Mouse (Mus musculus) embryonic facial prominence, embryonic 15.5 days (tissue): ENCODE measurements around the gene Astn1. TPM values are rescaled to one million over a fixed set of nuclear protein-coding genes. Genes with fewer than 3 reads are reported as not detected.

ENCODE experiments used
- ATAC-seq: fragments of 200-750 bp; cut with Nextera tagmentation; 2 replicates; pipeline ENCODE4 v1.8.0; 2017; ENCODE audit warnings: low read depth, moderate TSS enrichment; ENCODE audit not compliant: insufficient number of reproducible peaks, low FRiP score, low TSS enrichment
- H3K27ac ChIP-seq: fragments of 300-500 bp; sonication (generic); replicated peaks from 2 replicates; pipeline ENCODE4 v1.5.1; 2015; ENCODE audit warnings: mild to moderate bottlenecking, inconsistent platforms
- H3K27me3 ChIP-seq: fragments of 300-500 bp; sonication (generic); 2 replicates; pipeline ENCODE4 v1.6.1; 2015; ENCODE audit warnings: inconsistent platforms
- H3K36me3 ChIP-seq: fragments of 300-500 bp; sonication (generic); 2 replicates; pipeline ENCODE4 v1.6.1; 2015; ENCODE audit warnings: mild to moderate bottlenecking, inconsistent platforms
- H3K4me1 ChIP-seq: fragments of 300-500 bp; sonication (generic); 2 replicates; pipeline ENCODE4 v1.6.1; 2015; ENCODE audit warnings: inconsistent platforms
- H3K4me2 ChIP-seq: fragments of 300-500 bp; sonication (generic); replicated peaks from 2 replicates; pipeline ENCODE4 v1.6.1; 2015; ENCODE audit warnings: mild to moderate bottlenecking, inconsistent platforms
- H3K4me3 ChIP-seq: fragments of 300-500 bp; sonication (generic); replicated peaks from 2 replicates; pipeline ENCODE4 v1.5.1; 2015; ENCODE audit warnings: mild to moderate bottlenecking, inconsistent platforms
- H3K9ac ChIP-seq: fragments of 300-500 bp; sonication (generic); 2 replicates; pipeline ENCODE4 v1.6.1; 2015; ENCODE audit warnings: inconsistent platforms
- H3K9me3 ChIP-seq: fragments of 300-500 bp; sonication (generic); replicated peaks from 2 replicates; pipeline ENCODE4 v1.6.1; 2016; ENCODE audit warnings: inconsistent platforms
- WGBS: fragments of 180-500 bp; shearing (Covaris S2); methylation state at CpG from one replicate; pipeline ENCODE4 v1.1.7; 2015; 5-methylcytosine and 5-hydroxymethylcytosine counted together
- polyA plus RNA-seq: library from polyadenylated mRNA; unstranded; fragments of >200 nt; fragmentation: Nextera tagmentation; extraction: Ambion mirVana; gene quantifications from 2 replicates; pipeline ENCODE4 v1.2.1, GENCODE M21; 2015

Astn1 gene
- polyA plus RNA-seq, 1 experiment from 2014 or later: 1.7 TPM

DNA sequence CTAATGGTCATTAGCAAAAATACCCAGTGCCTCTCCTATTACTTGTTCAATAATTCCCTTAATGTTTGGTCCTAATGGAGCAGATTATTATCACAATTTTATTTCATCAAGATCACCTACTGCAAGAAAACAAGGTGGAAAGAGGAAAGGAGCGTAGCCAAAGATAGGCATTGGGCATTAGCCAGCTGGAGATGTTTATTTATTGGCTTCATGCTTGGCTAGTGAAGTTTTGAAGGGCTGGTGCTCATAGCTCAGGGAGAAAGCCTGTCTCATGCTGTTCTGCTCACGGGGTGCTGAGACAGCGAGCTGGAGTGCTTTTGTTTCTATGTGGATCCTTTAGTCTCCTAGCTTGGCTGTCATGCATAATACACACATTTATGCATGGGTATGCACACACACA, 131.2 kb downstream of the Astn1 start:
- ATAC-seq: no peak
- no peak overlapping the region for H3K4me3 ChIP-seq

DNA sequence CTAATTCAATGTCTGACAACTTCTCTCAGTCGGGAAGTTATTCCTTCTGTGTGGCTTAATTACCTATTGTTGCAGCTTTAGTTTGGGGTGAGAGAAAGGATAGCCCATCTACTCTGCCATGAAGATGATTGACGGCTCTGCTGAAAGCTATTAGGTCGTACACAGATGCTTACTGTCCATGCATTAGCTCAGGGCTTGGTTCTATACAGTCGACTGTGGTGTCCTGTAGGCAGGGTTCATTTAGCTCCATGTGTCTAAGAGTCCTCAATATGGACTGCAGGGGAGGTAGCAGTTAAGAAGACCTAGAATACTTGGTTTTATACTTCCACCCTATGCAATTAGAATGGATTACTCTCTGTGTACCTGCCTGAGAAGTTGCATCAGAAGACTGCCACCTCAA, 138.1 kb downstream of the Astn1 start:
- Histone ChIP-seq H3K27ac (no peak overlapping the region), H3K36me3 (no peaks in the 10 kb centered on the region), H3K4me1 (no peaks in the 10 kb centered on the region), H3K9me3 (no peaks in the 10 kb centered on the region), H3K27me3 (no peaks in the 10 kb centered on the region), H3K4me3 (no peak overlapping the region), H3K4me2 (no peak overlapping the region), H3K9ac (no peak overlapping the region)
- no peak for ATAC-seq
- WGBS: 64% methylated on average over 4 of the region's 4 CpGs

More for the DNA sequence above, 131.2 kb downstream of the Astn1 start:
- Histone ChIP-seq H3K27ac (no peak overlapping the region), H3K36me3 (no peaks in the 10 kb centered on the region), H3K4me1 (no peaks in the 10 kb centered on the region), H3K9ac (no peak overlapping the region), H3K27me3 (no peaks in the 10 kb centered on the region), H3K9me3 (no peaks in the 10 kb centered on the region), H3K4me2 (no peak overlapping the region)
- WGBS: 74% methylated on average over 3 of the region's 3 CpGs

DNA sequence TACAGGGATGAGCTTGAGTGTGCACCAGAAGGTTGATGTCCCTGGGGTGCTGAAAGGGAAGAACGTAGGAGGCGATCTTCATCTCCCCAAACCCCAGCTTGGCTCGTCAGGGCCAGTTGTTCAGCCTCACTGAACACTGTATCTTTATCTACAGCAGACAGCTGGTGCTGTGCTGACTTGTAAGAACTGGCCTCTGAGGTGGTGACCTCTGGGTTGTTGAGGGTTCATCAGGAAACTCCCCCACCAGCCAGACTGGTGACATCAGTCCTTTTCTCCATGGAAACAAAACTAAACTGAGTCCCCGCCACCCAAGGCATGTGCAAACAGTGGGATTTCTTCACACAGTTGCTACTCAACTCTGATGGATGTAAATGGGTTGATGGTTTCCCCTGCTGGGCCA, 138.9 kb downstream of the Astn1 start:
- H3K9me3 ChIP-seq: no peaks in the 10 kb centered on the region
- 50% methylated on average over 4 of the region's 4 CpGs for WGBS
- H3K4me1 ChIP-seq: no peaks in the 10 kb centered on the region
- H3K9ac ChIP-seq: no peak overlapping the region
- no peak for ATAC-seq
- H3K4me2 ChIP-seq: no peak overlapping the region
- no peak overlapping the region for H3K27ac ChIP-seq
- no peak overlapping the region for H3K4me3 ChIP-seq
- H3K27me3 ChIP-seq: no peaks in the 10 kb centered on the region
- no peaks in the 10 kb centered on the region for H3K36me3 ChIP-seq

DNA sequence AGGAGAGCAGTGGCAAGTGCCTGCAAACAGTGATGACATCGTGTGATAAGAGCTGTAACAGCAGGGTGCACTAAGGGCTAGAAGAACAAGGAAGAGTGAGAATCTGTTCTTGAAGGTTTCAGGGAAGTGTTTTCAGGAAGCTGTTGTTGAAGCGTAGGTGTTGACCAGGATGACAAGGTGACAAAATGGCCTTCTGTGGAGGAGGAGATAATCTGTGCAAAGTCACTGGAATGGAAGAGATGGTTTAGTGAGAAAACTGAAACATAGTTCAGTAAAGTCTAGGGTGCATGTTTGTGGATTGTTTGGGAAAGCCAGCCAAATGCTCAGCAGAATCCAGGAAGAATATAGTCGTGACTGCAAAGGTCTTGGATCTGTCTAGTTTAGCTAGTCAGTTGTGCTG, 145.5 kb downstream of the Astn1 start:
- WGBS: 74% methylated on average over 3 of the region's 3 CpGs
- no peaks in the 10 kb centered on the region for H3K36me3 ChIP-seq
- no peak for ATAC-seq
- H3K9me3 ChIP-seq: no peaks in the 10 kb centered on the region
- no peaks in the 10 kb centered on the region for H3K27me3 ChIP-seq
- H3K9ac ChIP-seq: no peak overlapping the region
- H3K27ac ChIP-seq: no peak overlapping the region
- H3K4me1 ChIP-seq: no peaks in the 10 kb centered on the region
- H3K4me2 ChIP-seq: no peak overlapping the region
- H3K4me3 ChIP-seq: no peak overlapping the region

DNA sequence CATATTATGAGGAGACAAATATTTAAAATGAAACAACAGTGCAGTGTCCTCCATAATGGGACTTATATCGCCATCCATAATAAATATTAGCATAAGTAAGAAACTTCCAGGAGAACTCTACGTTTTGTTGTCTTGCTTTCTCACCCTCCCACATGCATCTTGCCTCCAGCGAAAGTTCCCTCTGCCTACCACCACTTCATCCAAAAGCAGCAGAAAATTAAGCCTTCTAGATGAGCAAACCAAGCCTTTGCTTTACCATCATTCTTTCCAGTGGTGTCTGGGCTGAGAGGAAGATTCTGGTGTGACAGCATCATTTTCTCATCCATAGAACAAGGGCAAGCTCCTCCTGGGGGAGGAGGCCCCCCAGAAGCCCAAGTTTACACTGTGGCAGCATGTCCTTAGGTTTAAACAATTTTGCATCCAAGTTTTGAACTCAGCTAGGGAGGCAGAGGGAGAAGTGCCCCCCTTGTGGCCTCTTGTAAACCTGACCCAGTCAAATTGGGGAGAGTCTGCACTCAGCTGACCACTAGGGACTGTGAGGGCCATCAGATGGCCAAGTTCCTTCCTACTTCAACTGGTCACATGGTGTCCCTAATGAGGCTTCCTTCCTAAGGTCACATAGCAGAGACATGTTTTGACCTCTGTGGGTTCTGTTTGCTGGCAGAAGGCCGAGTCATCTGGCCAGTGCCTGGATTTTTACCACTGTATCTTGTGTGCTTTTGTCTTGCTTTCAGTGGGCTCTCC, 147.2 kb downstream of the Astn1 start:
- no peak overlapping the region for H3K4me3 ChIP-seq
- no peak overlapping the region for H3K4me2 ChIP-seq
- H3K27ac ChIP-seq: no peak overlapping the region
- no peaks in the 10 kb centered on the region for H3K27me3 ChIP-seq
- 78% methylated on average over 4 of the region's 4 CpGs for WGBS
- H3K36me3 ChIP-seq: no peaks in the 10 kb centered on the region
- ATAC-seq: no peak
- no peak overlapping the region for H3K9ac ChIP-seq
- no peaks in the 10 kb centered on the region for H3K9me3 ChIP-seq
- no peaks in the 10 kb centered on the region for H3K4me1 ChIP-seq

DNA sequence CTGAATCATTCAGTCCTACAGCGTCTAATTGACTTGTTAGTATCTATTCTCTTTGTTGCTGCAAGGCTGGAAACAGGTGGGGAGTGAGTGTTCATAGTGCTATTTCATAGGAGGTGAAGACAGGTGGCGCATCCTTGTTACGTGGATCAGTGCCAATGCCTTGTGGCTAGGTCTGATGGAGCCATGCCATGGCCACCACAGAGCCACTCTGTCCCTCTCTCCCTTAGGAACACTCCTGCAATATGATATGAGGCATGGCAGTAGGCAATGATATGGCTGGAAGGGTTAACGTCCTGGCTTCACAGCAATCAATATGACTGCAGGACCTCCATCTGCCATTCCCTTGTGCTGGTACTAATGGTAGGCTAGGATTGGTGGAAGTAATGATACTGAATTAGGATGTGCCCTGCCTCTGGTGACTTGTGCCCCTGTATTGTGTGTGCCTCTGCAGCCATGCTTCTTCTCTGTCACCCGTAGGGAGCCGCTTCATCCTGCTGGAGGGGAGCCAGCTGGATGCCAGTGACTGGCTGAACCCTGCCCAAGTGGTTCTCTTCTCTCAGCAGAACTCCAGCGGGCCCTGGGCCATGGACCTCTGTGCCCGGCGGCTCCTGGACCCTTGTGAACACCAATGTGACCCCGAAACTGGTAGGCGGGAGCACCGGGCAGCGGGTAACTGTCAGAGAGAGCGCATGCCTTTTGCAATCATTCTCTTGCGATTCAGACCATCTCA, 148.6 kb downstream of the Astn1 start:
- peak; percentile 19; the same call in 1 of the 2 replicates for ATAC-seq
- no peaks in the 10 kb centered on the region for H3K36me3 ChIP-seq
- H3K27ac ChIP-seq: no peak overlapping the region
- H3K9me3 ChIP-seq: no peaks in the 10 kb centered on the region
- H3K27me3 ChIP-seq: no peaks in the 10 kb centered on the region
- 92% methylated on average over 15 of the region's 15 CpGs for WGBS
- no peak overlapping the region for H3K4me2 ChIP-seq
- H3K4me3 ChIP-seq: no peak overlapping the region
- no peak overlapping the region for H3K9ac ChIP-seq
- no peaks in the 10 kb centered on the region for H3K4me1 ChIP-seq

DNA sequence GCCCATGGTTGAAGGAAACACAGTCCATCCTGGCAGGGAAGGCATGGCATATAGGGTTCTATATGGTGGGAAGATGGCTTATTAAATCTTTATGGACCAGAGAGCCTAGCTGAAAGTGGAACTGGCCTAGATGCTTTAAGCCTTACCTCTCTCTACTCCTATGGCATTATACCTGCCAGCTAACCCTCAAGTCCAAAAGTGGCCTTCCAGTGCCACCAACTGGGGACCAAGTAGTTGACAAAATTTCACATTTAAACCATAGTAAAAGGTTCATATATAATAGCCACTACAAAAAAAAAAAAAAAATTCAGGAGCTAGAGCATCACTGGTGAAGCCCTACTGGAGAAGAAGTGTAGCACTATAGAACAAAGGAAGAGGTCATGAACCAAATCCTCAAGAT, 150.0 kb downstream of the Astn1 start:
- no peak overlapping the region for H3K27ac ChIP-seq

DNA sequence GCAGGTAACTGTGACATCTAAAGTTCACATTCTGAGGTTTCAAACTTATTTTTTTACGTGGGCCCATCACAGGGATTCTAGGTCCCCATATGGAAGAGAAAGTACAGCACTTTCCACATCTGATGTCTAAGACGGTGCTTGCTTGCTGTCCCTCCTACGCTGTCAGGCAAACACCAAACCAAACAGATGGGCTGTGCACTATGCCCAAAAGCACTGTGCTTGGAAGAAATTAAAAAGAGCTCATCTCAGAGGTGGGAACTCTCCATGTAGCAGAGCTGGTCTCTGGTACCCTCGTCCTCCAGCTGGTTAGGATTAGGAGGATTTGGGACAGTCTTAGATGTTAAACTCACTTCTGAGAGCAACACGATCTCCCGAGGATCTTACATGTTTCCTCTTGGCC, 150.6 kb downstream of the Astn1 start:
- H3K27ac ChIP-seq: no peak overlapping the region
- H3K4me2 ChIP-seq: no peak overlapping the region
- no peak for ATAC-seq
- WGBS: 42% methylated on average over 6 of the region's 6 CpGs
- no peaks in the 10 kb centered on the region for H3K4me1 ChIP-seq
- H3K9me3 ChIP-seq: no peaks in the 10 kb centered on the region
- H3K4me3 ChIP-seq: no peak overlapping the region
- no peak overlapping the region for H3K9ac ChIP-seq
- no peaks in the 10 kb centered on the region for H3K36me3 ChIP-seq
- H3K27me3 ChIP-seq: no peaks in the 10 kb centered on the region

More for the DNA sequence above, 150.0 kb downstream of the Astn1 start:
- Histone ChIP-seq H3K9ac (no peak overlapping the region), H3K4me1 (no peaks in the 10 kb centered on the region), H3K4me2 (no peak overlapping the region), H3K27me3 (no peaks in the 10 kb centered on the region), H3K4me3 (no peak overlapping the region), H3K9me3 (no peaks in the 10 kb centered on the region), H3K36me3 (no peaks in the 10 kb centered on the region)
- no peak for ATAC-seq

DNA sequence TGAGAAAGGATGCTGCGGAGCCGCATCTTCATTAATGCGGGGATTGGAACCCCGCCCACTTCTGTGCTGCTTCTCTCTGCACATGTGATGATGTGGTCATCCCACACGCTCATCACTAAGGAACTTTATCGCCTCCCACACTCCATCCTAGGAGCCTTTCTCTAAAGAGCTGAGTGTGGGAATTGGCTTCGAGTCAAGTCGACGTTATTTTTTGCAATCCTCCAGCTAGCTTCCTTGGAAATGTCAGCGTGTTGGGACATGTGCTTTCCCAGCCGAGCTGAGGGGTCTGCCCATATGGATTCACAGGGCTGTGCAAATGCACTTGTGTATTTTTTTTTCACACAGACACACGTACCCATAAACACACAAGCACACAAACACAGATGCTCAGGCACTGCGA, 151.5 kb downstream of the Astn1 start:
- Histone ChIP-seq H3K4me2 (no peak overlapping the region), H3K9ac (no peak overlapping the region), H3K9me3 (no peaks in the 10 kb centered on the region), H3K4me3 (no peak overlapping the region), H3K27ac (no peak overlapping the region), H3K27me3 (no peaks in the 10 kb centered on the region), H3K36me3 (no peaks in the 10 kb centered on the region), H3K4me1 (no peaks in the 10 kb centered on the region)
- 70% methylated on average over 13 of the region's 13 CpGs for WGBS
- ATAC-seq: no peak

DNA sequence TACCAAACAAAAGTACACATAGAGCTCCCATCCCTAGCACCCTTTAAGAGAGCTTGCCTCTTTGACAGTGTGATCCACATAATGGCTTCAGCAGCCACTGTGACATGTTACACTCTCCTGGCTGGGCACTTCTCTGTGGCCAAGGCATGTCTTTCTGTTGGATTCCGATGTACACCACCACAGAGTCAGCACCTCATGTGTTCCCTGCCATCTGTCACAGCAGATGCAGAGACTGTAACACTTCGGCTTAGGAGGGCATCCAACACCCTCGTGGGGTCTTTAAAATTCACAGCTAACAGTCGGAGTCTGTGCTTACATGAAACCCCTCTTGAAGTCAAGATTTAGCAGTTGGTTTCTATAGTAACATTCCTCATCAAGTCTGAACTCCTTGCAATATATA, 154.5 kb downstream of the Astn1 start:
- Histone ChIP-seq H3K9ac (no peak overlapping the region), H3K27ac (no peak overlapping the region), H3K9me3 (no peaks in the 10 kb centered on the region), H3K4me1 (no peaks in the 10 kb centered on the region), H3K27me3 (no peaks in the 10 kb centered on the region), H3K36me3 (no peaks in the 10 kb centered on the region), H3K4me3 (no peak overlapping the region), H3K4me2 (no peak overlapping the region)
- no peak for ATAC-seq
- 81% methylated on average over 4 of the region's 4 CpGs for WGBS

DNA sequence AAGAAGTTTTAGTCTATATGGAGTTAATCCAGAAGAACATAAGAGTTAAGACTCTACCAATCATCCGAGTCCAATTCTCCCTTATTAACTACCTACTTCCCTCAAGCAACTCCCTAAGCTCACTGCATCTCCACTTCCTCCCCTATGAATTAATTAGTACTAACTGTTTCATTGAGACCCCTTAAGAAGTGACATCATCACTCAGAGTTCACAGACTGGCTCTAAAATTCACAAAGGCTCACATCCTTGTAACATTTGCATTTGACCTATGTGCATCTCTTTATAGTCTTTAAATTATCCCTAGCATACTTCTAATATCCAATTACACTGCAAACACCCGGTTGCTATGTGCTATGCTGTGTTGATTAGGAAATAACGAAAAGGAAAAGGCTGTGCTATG, 174.1 kb downstream of the Astn1 start:
- Histone ChIP-seq H3K36me3 (no peaks in the 10 kb centered on the region), H3K4me1 (no peaks in the 10 kb centered on the region), H3K9me3 (no peaks in the 10 kb centered on the region), H3K9ac (no peak overlapping the region), H3K27ac (no peak overlapping the region), H3K4me3 (no peak overlapping the region), H3K4me2 (no peak overlapping the region), H3K27me3 (no peaks in the 10 kb centered on the region)
- ATAC-seq: no peak
- 52% methylated on average over 3 of the region's 3 CpGs for WGBS

DNA sequence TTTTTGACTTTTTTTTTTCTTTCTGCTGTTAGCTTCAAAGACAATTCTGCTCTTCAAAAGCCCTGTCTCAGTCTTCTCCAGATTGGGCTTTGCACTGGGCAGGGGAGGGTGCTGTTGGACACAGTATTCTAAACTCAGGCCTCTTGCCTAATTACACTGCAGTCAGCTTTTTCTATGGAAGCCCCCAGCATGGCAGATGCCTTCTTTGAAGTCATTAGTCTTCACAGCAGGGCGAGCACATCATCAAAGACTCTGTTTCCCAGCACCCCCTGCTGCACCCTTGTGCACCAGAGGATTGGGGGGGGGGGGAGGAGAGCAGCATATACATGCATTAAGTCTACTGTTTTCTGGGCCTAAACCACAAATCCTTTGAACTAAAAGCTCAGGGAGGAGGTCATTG, 174.8 kb downstream of the Astn1 start:
- H3K36me3 ChIP-seq: no peaks in the 10 kb centered on the region
- no peak overlapping the region for H3K4me2 ChIP-seq
- no peak overlapping the region for H3K27ac ChIP-seq
- no peaks in the 10 kb centered on the region for H3K27me3 ChIP-seq
- 32% methylated on average over 1 of the region's 1 CpGs for WGBS
- no peaks in the 10 kb centered on the region for H3K9me3 ChIP-seq
- H3K4me1 ChIP-seq: no peaks in the 10 kb centered on the region
- H3K4me3 ChIP-seq: no peak overlapping the region
- ATAC-seq: no peak
- no peak overlapping the region for H3K9ac ChIP-seq
